Mouse (Mus musculus): ENCODE results near the gene Fbxo3.
"Not testable (repeated sequence)": the region's sequence is repeated elsewhere in the genome, so short reads cannot be mapped to it uniquely, and the experiment has no call there.

Fbxo3 gene

GRCm38 (mm10) chr2:104027458-104028138 lies at the start of gene Fbxo3:
Gene Fbxo3 (plus strand): TSS chr2:104027721.
- peak; percentile 89 for DNase-seq (ENCODE audit: inconsistent ontology term)

GRCm38 (mm10) chr2:103982250-103982649 lies 45.3 kb upstream of the Fbxo3 start:
- DNase-seq (ENCODE audit: inconsistent ontology term), result peak; percentile 67

- DNase-seq (ENCODE audit: inconsistent ontology term), result no peak
These were observed 44.4 kb upstream of the Fbxo3 start for GRCm38 (mm10) chr2:103983146-103983545.

GRCm38 (mm10) chr2:103987595-103987994 lies 39.9 kb upstream of the Fbxo3 start:
- DNase-seq (ENCODE audit: inconsistent ontology term), result not testable (repeated sequence)

GRCm38 (mm10) chr2:103989724-103990123 lies 37.8 kb upstream of the Fbxo3 start:
- DNase-seq (ENCODE audit: inconsistent ontology term), result no peak

GRCm38 (mm10) chr2:103991303-103991702 lies 36.2 kb upstream of the Fbxo3 start:
- no peak for DNase-seq (ENCODE audit: inconsistent ontology term)

GRCm38 (mm10) chr2:103992162-103992561 lies 35.4 kb upstream of the Fbxo3 start:
- no peak for DNase-seq (ENCODE audit: inconsistent ontology term)

- no peak for DNase-seq (ENCODE audit: inconsistent ontology term)
These were observed 34.7 kb upstream of the Fbxo3 start for GRCm38 (mm10) chr2:103992618-103993332.

- DNase-seq (ENCODE audit: inconsistent ontology term), result peak; percentile 11
These were observed 26.4 kb upstream of the Fbxo3 start for GRCm38 (mm10) chr2:104001076-104001475.

- no peak for DNase-seq (ENCODE audit: inconsistent ontology term)
These were observed 25.7 kb upstream of the Fbxo3 start for GRCm38 (mm10) chr2:104001861-104002260.

GRCm38 (mm10) chr2:104002711-104003413 lies 24.7 kb upstream of the Fbxo3 start:
- peak; percentile 11 for DNase-seq (ENCODE audit: inconsistent ontology term)

GRCm38 (mm10) chr2:104007793-104008519 lies 19.6 kb upstream of the Fbxo3 start:
- no peak for DNase-seq (ENCODE audit: inconsistent ontology term)

- not testable (repeated sequence) for DNase-seq (ENCODE audit: inconsistent ontology term)
These were observed 18.7 kb upstream of the Fbxo3 start for GRCm38 (mm10) chr2:104008853-104009252.

GRCm38 (mm10) chr2:104023096-104023495 lies 4.4 kb upstream of the Fbxo3 start:
- DNase-seq (ENCODE audit: inconsistent ontology term), result no peak

- no peak for DNase-seq (ENCODE audit: inconsistent ontology term)
These were observed 2.9 kb upstream of the Fbxo3 start for GRCm38 (mm10) chr2:104024656-104025055.

- DNase-seq (ENCODE audit: inconsistent ontology term), result peak; percentile 10
These were observed 710 bp downstream of the Fbxo3 start, which contains the start of gene 4931422A03Rik for GRCm38 (mm10) chr2:104028139-104028723. Gene 4931422A03Rik (minus strand): TSS chr2:104028361.

GRCm38 (mm10) chr2:104029074-104029473 lies 1.6 kb downstream of the Fbxo3 start:
- no peak for DNase-seq (ENCODE audit: inconsistent ontology term)

- no peak for DNase-seq (ENCODE audit: inconsistent ontology term)
These were observed 2.9 kb downstream of the Fbxo3 start for GRCm38 (mm10) chr2:104030381-104030780.

GRCm38 (mm10) chr2:104032056-104032455 lies 4.5 kb downstream of the Fbxo3 start:
- DNase-seq (ENCODE audit: inconsistent ontology term), result no peak

GRCm38 (mm10) chr2:104034832-104035472 lies 7.4 kb downstream of the Fbxo3 start:
- DNase-seq (ENCODE audit: inconsistent ontology term), result peak; percentile 78

- DNase-seq (ENCODE audit: inconsistent ontology term), result no peak
These were observed 8.1 kb downstream of the Fbxo3 start for GRCm38 (mm10) chr2:104035595-104035994.

All from Muller cell, postnatal 12 days (primary cell).